Mouse (Mus musculus): Measurements from ENCODE around the gene Atp6v0a1.

DNA sequence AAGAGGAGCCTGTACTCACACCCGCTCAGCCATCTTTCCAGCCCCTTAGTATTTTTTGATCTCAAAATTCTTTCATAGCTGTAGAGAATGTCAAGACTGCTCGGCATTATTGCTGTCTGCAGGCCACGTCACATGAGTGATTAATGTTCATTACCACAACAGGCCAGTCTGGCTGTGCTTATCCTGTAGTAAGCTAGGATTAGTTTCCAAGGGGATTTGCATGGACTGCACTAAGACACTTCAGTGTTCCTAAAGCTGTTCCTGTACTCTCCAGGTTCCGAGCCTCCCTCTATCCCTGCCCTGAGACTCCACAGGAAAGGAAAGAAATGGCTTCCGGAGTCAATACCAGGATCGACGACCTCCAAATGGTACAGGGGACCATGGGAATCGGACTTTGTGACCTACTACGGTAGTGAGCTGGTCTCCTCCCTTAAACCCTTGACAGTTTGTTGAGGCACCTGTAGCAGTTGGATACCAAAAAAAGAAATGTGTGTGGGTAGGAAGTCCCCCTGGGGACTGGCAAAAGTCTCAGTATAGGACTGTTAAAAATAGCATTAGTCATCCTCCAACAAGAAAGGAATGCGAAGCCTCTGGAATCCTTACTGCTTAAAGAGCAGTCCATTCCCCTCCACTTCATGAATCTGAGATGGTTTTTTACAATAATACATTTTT lies 21.0 kb downstream of the Atp6v0a1 start:
- TF ChIP-seq POLR2A (IDR thresholded peaks at IDR 0.05; ENCODE audit: insufficient read depth, low read length) (no peak), CTCF (IDR thresholded peaks at IDR 0.05; ENCODE audit: low read depth, low read length) (no peak)
